Mouse (Mus musculus) stomach, postnatal 0 days (tissue): Measurements from ENCODE around the gene Timm10. TPM values are rescaled to one million over a fixed set of nuclear protein-coding genes. Genes with fewer than 3 reads are reported as not detected.

Experiments used
- ATAC-seq: fragments of 200-750 bp; cut with Nextera tagmentation; 2 replicates; pipeline ENCODE4 v1.8.0; 2017; ENCODE audit not compliant: low FRiP score, low TSS enrichment
- DNase-seq: peaks from one replicate; pipeline ENCODE4 v3.0.0-alpha.2; 2016; ENCODE audit warnings: low spot score
- H3K27ac ChIP-seq: fragments of 300-500 bp; sonication (generic); replicated peaks from 2 replicates; pipeline ENCODE4 v1.5.1; 2014; ENCODE audit warnings: mild to moderate bottlenecking, control low read depth
- H3K27me3 ChIP-seq: fragments of 300-500 bp; sonication (generic); 2 replicates; pipeline ENCODE4 v1.6.1; 2014; ENCODE audit warnings: low read length; ENCODE audit not compliant: control insufficient read depth, insufficient read depth
- H3K36me3 ChIP-seq: fragments of 300-500 bp; sonication (generic); 2 replicates; pipeline ENCODE4 v1.6.1; 2014; ENCODE audit warnings: low read length, mixed read lengths; ENCODE audit not compliant: control insufficient read depth, insufficient read depth
- H3K4me1 ChIP-seq: fragments of 300-500 bp; sonication (generic); replicated peaks from 2 replicates; pipeline ENCODE4 v1.6.1; 2014; ENCODE audit warnings: antibody characterized with exemption; ENCODE audit not compliant: control insufficient read depth, insufficient read depth
- H3K4me2 ChIP-seq: fragments of 300-500 bp; sonication (generic); replicated peaks from 2 replicates; pipeline ENCODE4 v1.6.1; 2014; ENCODE audit warnings: low read depth, mild to moderate bottlenecking, control low read depth, moderate library complexity
- H3K4me3 ChIP-seq: fragments of 300-500 bp; sonication (generic); 2 replicates; pipeline ENCODE4 v1.5.1; 2014; ENCODE audit warnings: low read depth, low read length, control low read depth
- H3K9ac ChIP-seq: fragments of 300-500 bp; sonication (generic); 2 replicates; pipeline ENCODE4 v1.6.1; 2014; ENCODE audit warnings: mild to moderate bottlenecking, low read length, control low read depth, mixed read lengths
- H3K9me3 ChIP-seq: fragments of 300-500 bp; sonication (generic); 2 replicates; pipeline ENCODE4 v1.6.1; 2016; ENCODE audit warnings: low read length; ENCODE audit not compliant: control insufficient read depth
- CTCF ChIP-seq: IDR thresholded peaks from 2 replicates; pipeline ENCODE4 v1.5.1; 2016; ENCODE audit warnings: antibody characterized with exemption, low read depth, mild to moderate bottlenecking, moderate library complexity
- EP300 ChIP-seq: optimal IDR thresholded peaks from 2 replicates; pipeline ENCODE3; 2016; ENCODE audit warnings: antibody characterized with exemption
- WGBS: fragments of 180-500 bp; shearing (Covaris S2); extraction: QIAGEN DNeasy Blood & Tissue Kit; methylation state at CpG from one replicate; pipeline ENCODE4 v1.1.7; 2014; 5-methylcytosine and 5-hydroxymethylcytosine counted together
- polyA plus RNA-seq: library from polyadenylated mRNA; unstranded; fragments of >200 nt; fragmentation: Nextera tagmentation; extraction: Ambion mirVana; gene quantifications from 2 replicates; pipeline ENCODE4 v1.2.1, GENCODE M21; 2015

Timm10 gene
- polyA plus RNA-seq, 1 experiment from 2014 or later = 42.3 TPM

DNA sequence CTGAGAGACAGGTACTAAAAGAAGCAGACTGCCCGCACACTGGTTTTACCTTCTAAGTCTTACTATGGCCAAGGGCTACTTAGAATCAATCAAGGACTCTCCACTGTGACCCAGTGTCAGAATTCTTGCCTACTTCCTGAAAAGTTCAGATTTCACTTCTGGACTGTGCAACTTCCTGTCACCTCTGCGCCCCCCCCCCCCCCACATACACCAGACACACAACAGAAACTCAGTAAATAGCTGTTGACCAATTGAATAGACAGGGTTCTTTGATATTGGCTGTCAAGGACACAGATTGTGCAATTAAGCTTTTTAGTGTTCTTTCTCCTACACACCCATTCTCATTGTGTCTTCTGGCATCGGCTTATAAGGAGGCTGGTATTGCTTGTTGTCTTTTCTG, 38.5 kb upstream of the Timm10 start:
- Histone ChIP-seq H3K4me2 (no peak overlapping the region), H3K27ac (no peak overlapping the region), H3K9me3 (no peaks in the 10 kb centered on the region), H3K9ac (no peak overlapping the region), H3K4me1 (peaks cover 4% of the 10 kb centered on the region; the same call in 1 of the 2 replicates), H3K4me3 (no peak overlapping the region), H3K36me3 (no peaks in the 10 kb centered on the region), H3K27me3 (no peaks in the 10 kb centered on the region)
- DNase-seq (no peak), ATAC-seq (no peak)
- TF ChIP-seq EP300 = no peak
- 62% methylated on average over 3 of the region's 3 CpGs for WGBS

DNA sequence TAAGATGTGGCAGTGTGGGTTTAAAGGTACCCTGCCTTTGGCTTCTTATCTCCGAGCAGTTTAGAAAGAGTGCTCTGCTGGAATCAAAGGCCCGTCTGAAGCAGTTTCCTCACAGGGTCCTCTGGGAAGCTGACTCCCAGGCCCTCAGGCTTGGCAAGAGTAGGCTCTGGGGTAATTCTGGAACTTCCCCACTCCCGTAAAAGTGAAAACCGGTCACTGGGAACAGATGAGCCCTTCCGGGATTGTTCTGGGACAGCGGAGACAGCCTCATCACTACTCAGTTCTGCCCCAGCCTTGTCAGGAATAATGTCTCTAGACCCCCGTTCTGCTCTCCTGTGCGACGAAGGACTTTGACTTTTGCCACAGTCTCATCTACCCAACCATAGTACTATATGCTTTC, 36.4 kb upstream of the Timm10 start:
- H3K27me3 ChIP-seq = no peaks in the 10 kb centered on the region
- H3K4me2 ChIP-seq = no peak overlapping the region
- H3K36me3 ChIP-seq = no peaks in the 10 kb centered on the region
- no peak for DNase-seq
- H3K4me3 ChIP-seq = no peak overlapping the region
- H3K27ac ChIP-seq = no peak overlapping the region
- no peak overlapping the region for H3K9ac ChIP-seq
- ATAC-seq = no peak
- WGBS = 54% methylated on average over 9 of the region's 9 CpGs
- TF ChIP-seq CTCF (no peak), EP300 (no peak)
- H3K4me1 ChIP-seq = no peaks in the 10 kb centered on the region
- no peaks in the 10 kb centered on the region for H3K9me3 ChIP-seq

DNA sequence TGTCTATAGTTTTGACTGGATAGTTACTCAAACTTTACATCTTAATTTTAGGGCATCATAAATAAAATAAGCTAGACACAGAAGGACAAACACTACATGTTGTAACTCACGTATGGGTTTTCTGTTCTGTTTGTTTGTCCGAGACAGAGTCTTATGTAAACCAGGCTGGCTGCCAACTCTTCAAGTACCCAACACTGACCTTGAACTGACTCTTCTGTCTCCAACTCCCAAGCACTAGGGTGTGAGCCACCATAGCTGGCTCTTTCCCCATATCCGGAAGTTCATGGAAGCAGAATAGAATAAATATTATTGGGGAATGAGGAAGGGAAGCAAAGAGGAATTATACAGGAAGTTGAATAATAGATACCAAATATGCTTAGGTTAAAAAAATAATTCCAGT, 34.3 kb upstream of the Timm10 start:
- no peak for ATAC-seq
- no peak for TF ChIP-seq CTCF
- no peak for TF ChIP-seq EP300

DNA sequence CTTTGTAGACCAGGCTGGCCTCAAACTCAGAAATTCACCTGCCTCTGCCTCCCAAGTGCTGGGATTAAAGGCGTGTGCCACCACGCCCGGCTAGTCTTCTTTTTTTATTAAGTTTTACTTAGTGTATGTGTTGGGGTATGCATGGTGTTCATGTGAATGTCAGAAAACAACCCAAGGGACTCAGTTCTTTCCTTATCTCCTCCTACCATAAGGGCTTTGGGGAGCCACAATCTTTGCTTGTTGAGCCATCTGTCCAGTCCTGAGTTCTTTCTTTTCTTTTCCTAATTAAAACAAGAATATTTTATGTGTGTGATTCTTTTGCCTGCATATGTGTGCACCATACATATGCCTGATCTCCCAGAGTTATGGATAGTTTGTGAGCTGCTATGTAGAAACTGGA, 33.6 kb upstream of the Timm10 start:
- Histone ChIP-seq H3K27me3 (no peaks in the 10 kb centered on the region), H3K4me1 (no peaks in the 10 kb centered on the region), H3K36me3 (no peaks in the 10 kb centered on the region), H3K9me3 (no peaks in the 10 kb centered on the region), H3K4me3 (no peak overlapping the region), H3K9ac (no peak overlapping the region), H3K4me2 (no peak overlapping the region), H3K27ac (no peak overlapping the region)
- TF ChIP-seq EP300 = no peak
- no peak for TF ChIP-seq CTCF
- WGBS = 83% methylated on average over 3 of the region's 3 CpGs
- ATAC-seq (no peak), DNase-seq (no peak)

More for the DNA sequence above, 34.3 kb upstream of the Timm10 start:
- H3K4me1 ChIP-seq = no peaks in the 10 kb centered on the region
- H3K9ac ChIP-seq = no peak overlapping the region
- no peaks in the 10 kb centered on the region for H3K36me3 ChIP-seq
- no peak overlapping the region for H3K4me3 ChIP-seq
- H3K4me2 ChIP-seq = no peak overlapping the region
- no peaks in the 10 kb centered on the region for H3K9me3 ChIP-seq
- no peak overlapping the region for H3K27ac ChIP-seq
- DNase-seq = no peak
- H3K27me3 ChIP-seq = no peaks in the 10 kb centered on the region
- WGBS = 42% methylated on average over 3 of the region's 3 CpGs

DNA sequence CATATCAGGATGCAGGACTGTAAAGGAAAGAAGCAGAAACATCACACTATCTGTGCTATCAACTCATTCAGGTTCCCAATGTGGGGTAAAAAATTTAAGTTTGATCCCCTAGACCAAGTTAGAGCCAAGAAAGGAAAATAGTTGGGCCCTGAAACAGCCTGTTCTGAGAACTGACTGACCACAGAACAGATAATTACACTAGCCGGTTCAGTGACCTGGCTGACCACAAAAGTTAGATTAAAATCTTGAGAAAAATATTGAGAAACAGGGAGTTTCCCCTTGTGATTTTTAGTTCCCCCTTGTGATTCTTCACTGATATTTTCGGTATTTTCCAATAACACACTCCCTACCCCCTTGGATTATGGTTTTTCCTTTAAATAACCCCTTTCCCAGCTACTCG, 32.9 kb upstream of the Timm10 start:
- no peaks in the 10 kb centered on the region for H3K27me3 ChIP-seq
- H3K9ac ChIP-seq = no peak overlapping the region
- H3K36me3 ChIP-seq = no peaks in the 10 kb centered on the region
- H3K4me1 ChIP-seq = no peaks in the 10 kb centered on the region
- no peak for ATAC-seq
- 82% methylated on average over 3 of the region's 3 CpGs for WGBS
- no peak overlapping the region for H3K27ac ChIP-seq
- H3K4me2 ChIP-seq = no peak overlapping the region
- no peaks in the 10 kb centered on the region for H3K9me3 ChIP-seq
- no peak overlapping the region for H3K4me3 ChIP-seq
- no peak for TF ChIP-seq CTCF
- TF ChIP-seq EP300 = no peak
- no peak for DNase-seq

DNA sequence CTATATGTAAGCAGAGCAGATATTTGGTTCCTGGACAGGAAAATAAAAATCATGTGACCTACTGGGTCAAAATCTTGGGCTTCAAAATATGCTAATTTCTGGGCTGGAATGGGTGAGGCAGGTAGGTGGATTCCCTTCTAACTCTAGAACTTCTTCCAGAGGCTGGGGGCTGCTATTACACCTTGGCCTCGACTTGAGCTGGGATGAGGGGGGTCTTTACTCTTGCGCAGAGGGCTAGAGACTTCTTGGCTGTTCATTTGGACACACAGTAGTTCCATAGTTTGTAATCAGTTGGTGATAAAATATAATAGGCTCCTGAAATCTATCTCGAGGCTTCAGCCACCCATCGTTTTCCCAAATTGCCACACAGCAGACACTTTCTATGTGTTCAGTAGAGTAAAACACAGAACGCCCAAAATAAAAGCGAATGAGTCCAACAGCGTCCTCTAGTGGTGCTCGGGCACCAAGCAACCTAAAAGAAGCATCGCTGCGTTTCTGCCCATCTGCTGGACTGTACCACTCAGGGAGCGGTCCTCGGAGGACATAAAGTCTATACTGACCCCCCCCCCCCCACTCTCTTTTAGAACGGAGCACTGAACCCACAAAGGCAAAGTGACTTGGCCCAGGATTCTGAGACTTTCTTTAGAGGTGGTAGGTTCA, 28.8 kb upstream of the Timm10 start:
- TF ChIP-seq EP300 (no peak), CTCF (peak; percentile 93)
- ATAC-seq (peak; percentile 60), DNase-seq (peak; percentile 76)
- no peaks in the 10 kb centered on the region for H3K27me3 ChIP-seq
- H3K4me1 ChIP-seq = no peaks in the 10 kb centered on the region
- peak overlapping the region; percentile 61 for H3K4me3 ChIP-seq
- peak overlapping the region; percentile 79 for H3K27ac ChIP-seq
- H3K36me3 ChIP-seq = no peaks in the 10 kb centered on the region
- H3K4me2 ChIP-seq = peak overlapping the region; percentile 95
- 13% methylated on average over 13 of the region's 13 CpGs for WGBS
- H3K9me3 ChIP-seq = no peaks in the 10 kb centered on the region
- peak overlapping the region; percentile 63; the same call in 1 of the 2 replicates for H3K9ac ChIP-seq
